Mouse (Mus musculus) midbrain, embryonic 11.5 days (tissue): Measurements from ENCODE around the gene AW011738. TPM values are rescaled to one million over a fixed set of nuclear protein-coding genes. Genes with fewer than 3 reads are reported as not detected.

ENCODE experiments used
- ATAC-seq: fragments of 200-750 bp; cut with Nextera tagmentation; 2 replicates; pipeline ENCODE4 v1.8.0; 2017; ENCODE audit warnings: moderate TSS enrichment, moderate library complexity; ENCODE audit not compliant: low FRiP score
- DNase-seq: peaks from one replicate; pipeline ENCODE4 v3.0.0; 2015; ENCODE audit warnings: low spot score; ENCODE audit errors: missing footprints
- H3K27ac ChIP-seq: fragments of 300-500 bp; sonication (generic); 2 replicates; pipeline ENCODE4 v1.5.1; 2014; ENCODE audit warnings: low read depth, low read length
- H3K27me3 ChIP-seq: fragments of 300-500 bp; sonication (generic); 2 replicates; pipeline ENCODE4 v1.6.1; 2014; ENCODE audit warnings: mild to moderate bottlenecking, low read length, moderate library complexity, mixed read lengths; ENCODE audit not compliant: control insufficient read depth, insufficient read depth
- H3K36me3 ChIP-seq: fragments of 300-500 bp; sonication (generic); 2 replicates; pipeline ENCODE4 v1.6.1; 2014; ENCODE audit warnings: mild to moderate bottlenecking, low read length, moderate library complexity, mixed read lengths; ENCODE audit not compliant: control insufficient read depth, insufficient read depth
- H3K4me1 ChIP-seq: fragments of 300-500 bp; sonication (generic); 2 replicates; pipeline ENCODE4 v1.6.1; 2014; ENCODE audit warnings: low read length; ENCODE audit not compliant: control insufficient read depth, insufficient read depth
- H3K4me2 ChIP-seq: fragments of 300-500 bp; sonication (generic); 2 replicates; pipeline ENCODE4 v1.6.1; 2014; ENCODE audit warnings: mild to moderate bottlenecking, moderate library complexity
- H3K4me3 ChIP-seq: fragments of 300-500 bp; sonication (generic); 2 replicates; pipeline ENCODE4 v1.5.1; 2014; ENCODE audit warnings: low read depth, low read length
- H3K9ac ChIP-seq: fragments of 300-500 bp; sonication (generic); 2 replicates; pipeline ENCODE4 v1.6.1; 2014; ENCODE audit warnings: low read length
- H3K9me3 ChIP-seq: fragments of 300-500 bp; sonication (generic); 2 replicates; pipeline ENCODE4 v1.6.1; 2016; ENCODE audit warnings: low read length; ENCODE audit not compliant: control insufficient read depth
- WGBS: fragments of 180-500 bp; shearing (Covaris S2); extraction: QIAGEN DNeasy Blood & Tissue Kit; methylation state at CpG from one replicate; pipeline ENCODE4 v1.1.7; 2014; 5-methylcytosine and 5-hydroxymethylcytosine counted together
- microRNA-seq: library from miRNA; unstranded; fragments of <30 nt; microRNA quantifications from one replicate; pipeline ENCODE4, GENCODE M21; 2017
- polyA plus RNA-seq: library from polyadenylated mRNA; unstranded; fragments of >200 nt; fragmentation: Nextera tagmentation; extraction: Ambion mirVana; gene quantifications from 2 replicates; pipeline ENCODE4 v1.2.1, GENCODE M21; 2014

Gene AW011738
- polyA plus RNA-seq, 1 experiment from 2014 or later, result 2.4 TPM

- peak overlapping the region; percentile 35; the same call in 1 of the 2 replicates for H3K27ac ChIP-seq
- H3K4me3 ChIP-seq, result no peak overlapping the region
- DNase-seq (no peak), ATAC-seq (no peak; the same call in 1 of the 2 replicates)
- no peaks in the 10 kb centered on the region for H3K9me3 ChIP-seq
- H3K4me1 ChIP-seq, result peaks cover 5% of the 10 kb centered on the region; the same call in 1 of the 2 replicates
- H3K36me3 ChIP-seq, result peaks cover 6% of the 10 kb centered on the region; the same call in 1 of the 2 replicates
- peaks cover 24% of the 10 kb centered on the region for H3K27me3 ChIP-seq
- 35% methylated on average over 7 of the region's 7 CpGs for WGBS
- no peak overlapping the region for H3K9ac ChIP-seq
- H3K4me2 ChIP-seq, result no peak overlapping the region
Measured at GRCm38 (mm10) chr4:156252140-156252539, 49.0 kb downstream of the AW011738 start.

GRCm38 (mm10) chr4:156252619-156253018 lies 49.5 kb downstream of the AW011738 start:
- H3K9me3 ChIP-seq, result no peaks in the 10 kb centered on the region
- peaks cover 5% of the 10 kb centered on the region; the same call in 1 of the 2 replicates for H3K4me1 ChIP-seq
- H3K36me3 ChIP-seq, result peaks cover 6% of the 10 kb centered on the region; the same call in 1 of the 2 replicates
- 0 out of 2 replicates have a peak overlapping the region, but pooled peaks have one; percentile 35 for H3K27ac ChIP-seq
- no peak overlapping the region for H3K9ac ChIP-seq
- WGBS, result 41% methylated on average over 3 of the region's 3 CpGs
- H3K4me3 ChIP-seq, result no peak overlapping the region
- H3K4me2 ChIP-seq, result no peak overlapping the region
- DNase-seq (no peak), ATAC-seq (peak; percentile 25; the same call in 1 of the 2 replicates)
- H3K27me3 ChIP-seq, result peaks cover 24% of the 10 kb centered on the region

GRCm38 (mm10) chr4:156253043-156253442 lies 49.9 kb downstream of the AW011738 start:
- Histone ChIP-seq H3K4me2 (no peak overlapping the region), H3K9ac (no peak overlapping the region), H3K27me3 (peaks cover 24% of the 10 kb centered on the region), H3K4me1 (peaks cover 5% of the 10 kb centered on the region; the same call in 1 of the 2 replicates), H3K36me3 (peaks cover 1% of the 10 kb centered on the region; the same call in 1 of the 2 replicates), H3K9me3 (no peaks in the 10 kb centered on the region), H3K4me3 (no peak overlapping the region), H3K27ac (no peak overlapping the region)
- no peak for DNase-seq
- WGBS, result 45% methylated on average over 7 of the region's 7 CpGs
- 0 out of 2 replicates have a peak, but pooled peaks have one; percentile 30 for ATAC-seq

GRCm38 (mm10) chr4:156254361-156255077 lies 51.4 kb downstream of the AW011738 start:
- 2% methylated on average over 28 of the region's 30 CpGs for WGBS
- Histone ChIP-seq H3K27ac (no peak overlapping the region), H3K9me3 (no peaks in the 10 kb centered on the region), H3K9ac (peak overlapping the region; percentile 30; the same call in 1 of the 2 replicates), H3K36me3 (no peaks in the 10 kb centered on the region), H3K4me3 (peak overlapping the region; percentile 24), H3K27me3 (peaks cover 24% of the 10 kb centered on the region), H3K4me2 (peak overlapping the region; percentile 38), H3K4me1 (peaks cover 5% of the 10 kb centered on the region; the same call in 1 of the 2 replicates)
- DNase-seq, result peak; percentile 93
- ATAC-seq, result peak; percentile 74

Small RNA genes lying within 50 kb of the gene (microRNA-seq; reads per million reads assigned to microRNA genes)
- 13.6 reads per million, percentile 33 among the genes with 10 or more reads in this experiment for gene Mir7658

Other genes starting within 250 kb of the AW011738 start
- gene C1qtnf12, start 241.0 kb upstream of the AW011738 start, polyA plus RNA-seq, result 19.8 and 20.4 TPM in 2 replicates
- 17.2 and 18.8 TPM in 2 replicates for gene B3galt6, start 210.7 kb upstream of the AW011738 start, polyA plus RNA-seq
- 130 and 136 TPM in 2 replicates for gene Sdf4, start 210.4 kb upstream of the AW011738 start, polyA plus RNA-seq
- 0.41 and 1.1 TPM in 2 replicates for gene Tnfrsf4, start 189.5 kb upstream of the AW011738 start, polyA plus RNA-seq
- 0.58 and 0.87 TPM in 2 replicates for gene Tnfrsf18, start 177.1 kb upstream of the AW011738 start, polyA plus RNA-seq
- gene Ttll10, start 143.9 kb upstream of the AW011738 start, polyA plus RNA-seq, result 0.15 TPM in 1 of 2 replicates, not detected in the other
- 49.5 and 55.7 TPM in 2 replicates for gene 9430015G10Rik, start 93.3 kb upstream of the AW011738 start, polyA plus RNA-seq
- 0.54 and 0.75 TPM in 2 replicates for gene Rnf223, start 72.8 kb upstream of the AW011738 start, polyA plus RNA-seq
- 62.2 and 68.2 TPM in 2 replicates for gene Agrn, start 5.8 kb upstream of the AW011738 start, polyA plus RNA-seq
- gene Isg15, start 2.5 kb upstream of the AW011738 start, polyA plus RNA-seq, result 0.25 and 0.30 TPM in 2 replicates
- gene Perm1, start 12.6 kb downstream of the AW011738 start, polyA plus RNA-seq, result 0.81 and 1.2 TPM in 2 replicates
- gene Plekhn1, start 31.6 kb downstream of the AW011738 start, polyA plus RNA-seq, result 15.6 and 18.1 TPM in 2 replicates
- 74.3 and 81.9 TPM in 2 replicates for gene Noc2l, start 32.7 kb downstream of the AW011738 start, polyA plus RNA-seq
- gene Samd11, start 52.4 kb downstream of the AW011738 start, polyA plus RNA-seq, result 2.6 TPM in 2 replicates
- gene Vmn2r-ps159, start 127.8 kb downstream of the AW011738 start, polyA plus RNA-seq, result not detected in 2 replicates